Mouse (Mus musculus): ENCODE measurements around the gene Rev1. TPM values are rescaled to one million over a fixed set of nuclear protein-coding genes. Genes with fewer than 3 reads are reported as not detected.
A peak's percentile ranks its signal among the peaks of the same experiment; 100 is the strongest.
"Not testable (repeated sequence)": the region's sequence is repeated elsewhere in the genome, so short reads cannot be mapped to it uniquely, and the experiment has no call there.

Rev1 gene
- polyA plus RNA-seq, 1 experiment from 2014 or later: 19.0 TPM

DNA sequence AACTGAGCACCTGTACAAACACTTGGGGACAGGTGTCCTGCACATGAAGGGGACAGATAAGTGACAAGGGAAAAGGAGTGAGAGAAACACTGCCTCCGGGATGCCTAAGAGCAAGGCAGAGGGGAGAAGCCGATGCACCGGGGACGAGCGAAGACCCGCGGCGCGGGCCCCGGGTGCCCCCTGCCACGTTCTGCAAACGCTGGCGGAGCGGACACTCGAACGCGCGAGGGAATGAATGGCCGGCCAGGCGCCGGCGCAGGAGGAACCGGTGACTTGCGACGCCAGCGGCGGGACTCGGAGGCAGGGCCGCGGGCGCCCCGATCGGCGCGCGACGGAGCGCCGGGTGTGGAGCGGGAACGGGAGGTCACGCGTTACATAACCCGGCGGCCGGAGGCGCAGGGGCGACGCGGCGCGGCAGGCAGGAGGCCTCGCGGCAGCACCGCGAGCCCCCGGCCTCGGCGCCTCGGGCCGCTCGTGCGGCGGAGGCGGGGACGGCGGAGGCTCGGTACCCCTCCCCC is 623 bp downstream of the Rev1 start:
- H3K9me3 ChIP-seq: no peaks in the 10 kb centered on the region
- under 1% methylated on average over 49 of the region's 68 CpGs for WGBS
- peak overlapping the region; percentile 82 for H3K4me2 ChIP-seq (replicated peaks)
- H3K4me1 ChIP-seq (replicated peaks): 0 out of 2 replicates have a peak, but pooled peaks cover 2% of the 10 kb centered on the region
- peak overlapping the region; percentile 87 for H3K27ac ChIP-seq
- peak overlapping the region; percentile 78 for H3K9ac ChIP-seq
- H3K36me3 ChIP-seq: no peaks in the 10 kb centered on the region
- peak; percentile 41 for ATAC-seq
- no peaks in the 10 kb centered on the region for H3K27me3 ChIP-seq (replicated peaks)
- H3K4me3 ChIP-seq (replicated peaks): peak overlapping the region; percentile 85

DNA sequence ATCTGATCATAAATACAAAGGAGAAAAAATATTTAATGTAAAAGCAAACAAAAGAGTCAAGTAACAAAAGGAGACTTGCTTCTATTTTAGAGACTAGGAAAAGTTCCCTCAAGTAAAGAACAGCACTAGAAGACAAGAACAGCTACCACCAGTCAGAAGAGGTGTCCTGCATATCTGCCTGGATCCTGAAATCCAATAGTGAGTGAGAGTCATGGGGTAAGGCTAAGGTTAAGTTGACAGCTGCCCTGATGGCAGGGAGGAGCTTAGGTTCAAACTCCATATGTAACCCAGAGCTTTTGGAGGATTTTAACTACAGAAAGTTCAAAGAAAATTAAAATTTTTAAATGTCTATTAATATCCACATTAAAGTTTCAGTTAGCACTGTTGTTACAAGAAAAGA is 2.6 kb downstream of the Rev1 start:
- Histone ChIP-seq H3K36me3 (no peaks in the 10 kb centered on the region), H3K9ac (no peak overlapping the region)

GRCm38 (mm10) chr1:38126426-38126825 is 3.2 kb downstream of the Rev1 start:
- Histone ChIP-seq H3K9ac (no peak overlapping the region), H3K27ac (no peak overlapping the region), H3K27me3 (replicated peaks) (no peaks in the 10 kb centered on the region), H3K9me3 (no peaks in the 10 kb centered on the region), H3K36me3 (no peaks in the 10 kb centered on the region), H3K4me1 (replicated peaks) (0 out of 2 replicates have a peak, but pooled peaks cover 2% of the 10 kb centered on the region), H3K4me3 (replicated peaks) (no peak overlapping the region), H3K4me2 (replicated peaks) (no peak overlapping the region)
- 83% methylated on average over 3 of the region's 3 CpGs for WGBS
- ATAC-seq: no peak

More for the DNA sequence above, 2.6 kb downstream of the Rev1 start:
- ATAC-seq: no peak
- Histone ChIP-seq H3K9me3 (no peaks in the 10 kb centered on the region), H3K4me2 (replicated peaks) (no peak overlapping the region), H3K4me1 (replicated peaks) (0 out of 2 replicates have a peak, but pooled peaks cover 2% of the 10 kb centered on the region), H3K27ac (no peak overlapping the region), H3K4me3 (replicated peaks) (no peak overlapping the region), H3K27me3 (replicated peaks) (no peaks in the 10 kb centered on the region)

- no peaks in the 10 kb centered on the region for H3K27me3 ChIP-seq (replicated peaks)
- H3K4me1 ChIP-seq (replicated peaks): 0 out of 2 replicates have a peak, but pooled peaks cover 2% of the 10 kb centered on the region
- H3K9ac ChIP-seq: no peak overlapping the region
- ATAC-seq: 0 out of 2 replicates have a peak, but pooled peaks have one; percentile 43
- no peaks in the 10 kb centered on the region for H3K36me3 ChIP-seq
- H3K4me2 ChIP-seq (replicated peaks): no peak overlapping the region
- H3K27ac ChIP-seq: no peak overlapping the region
- no peak overlapping the region for H3K4me3 ChIP-seq (replicated peaks)
- no peaks in the 10 kb centered on the region for H3K9me3 ChIP-seq
Observed at GRCm38 (mm10) chr1:38124261-38124660, 5.3 kb downstream of the Rev1 start.

DNA sequence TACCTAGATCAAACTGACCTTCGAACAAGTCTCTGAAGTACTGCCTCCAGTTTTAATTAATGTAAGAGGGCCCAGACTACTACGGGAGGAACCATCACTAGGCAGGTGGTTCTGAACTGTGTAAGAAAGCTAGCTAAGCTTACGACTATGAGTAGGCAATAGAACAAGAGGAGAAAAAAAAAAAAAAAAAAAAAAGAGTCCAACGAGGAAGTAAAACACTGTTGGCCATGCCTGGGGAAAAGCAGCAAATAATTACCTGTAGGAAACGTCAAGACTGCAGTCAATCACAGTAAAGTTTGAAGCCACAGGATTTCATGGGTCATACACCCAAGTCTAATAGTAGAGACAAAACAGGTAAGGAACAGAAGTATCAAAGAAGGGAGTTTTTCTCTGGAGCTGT is 8.7 kb downstream of the Rev1 start:
- no peaks in the 10 kb centered on the region for H3K27me3 ChIP-seq (replicated peaks)
- WGBS: 57% methylated on average over 5 of the region's 5 CpGs
- H3K36me3 ChIP-seq: no peaks in the 10 kb centered on the region
- no peak for ATAC-seq
- H3K27ac ChIP-seq: no peak overlapping the region
- H3K9me3 ChIP-seq: no peaks in the 10 kb centered on the region
- no peak overlapping the region for H3K4me3 ChIP-seq (replicated peaks)
- H3K9ac ChIP-seq: no peak overlapping the region
- no peaks in the 10 kb centered on the region for H3K4me1 ChIP-seq (replicated peaks)
- H3K4me2 ChIP-seq (replicated peaks): no peak overlapping the region

- WGBS: 75% methylated on average over 2 of the region's 2 CpGs
- no peak for ATAC-seq
- Histone ChIP-seq H3K4me3 (replicated peaks) (no peak overlapping the region), H3K27ac (no peak overlapping the region), H3K9me3 (no peaks in the 10 kb centered on the region), H3K4me2 (replicated peaks) (no peak overlapping the region), H3K9ac (no peak overlapping the region), H3K4me1 (replicated peaks) (no peaks in the 10 kb centered on the region), H3K27me3 (replicated peaks) (no peaks in the 10 kb centered on the region), H3K36me3 (no peaks in the 10 kb centered on the region)
Observed at GRCm38 (mm10) chr1:38118624-38119023, 11.0 kb downstream of the Rev1 start.

- Histone ChIP-seq H3K4me2 (replicated peaks) (no peak overlapping the region), H3K9ac (no peak overlapping the region), H3K9me3 (no peaks in the 10 kb centered on the region), H3K27me3 (replicated peaks) (no peaks in the 10 kb centered on the region), H3K27ac (no peak overlapping the region), H3K4me3 (replicated peaks) (no peak overlapping the region), H3K4me1 (replicated peaks) (no peaks in the 10 kb centered on the region), H3K36me3 (0 out of 2 replicates have a peak, but pooled peaks cover 4% of the 10 kb centered on the region)
- peak; percentile 77 for ATAC-seq
- WGBS: 74% methylated on average over 7 of the region's 7 CpGs
Observed at GRCm38 (mm10) chr1:38109786-38110185, 19.8 kb downstream of the Rev1 start.

DNA sequence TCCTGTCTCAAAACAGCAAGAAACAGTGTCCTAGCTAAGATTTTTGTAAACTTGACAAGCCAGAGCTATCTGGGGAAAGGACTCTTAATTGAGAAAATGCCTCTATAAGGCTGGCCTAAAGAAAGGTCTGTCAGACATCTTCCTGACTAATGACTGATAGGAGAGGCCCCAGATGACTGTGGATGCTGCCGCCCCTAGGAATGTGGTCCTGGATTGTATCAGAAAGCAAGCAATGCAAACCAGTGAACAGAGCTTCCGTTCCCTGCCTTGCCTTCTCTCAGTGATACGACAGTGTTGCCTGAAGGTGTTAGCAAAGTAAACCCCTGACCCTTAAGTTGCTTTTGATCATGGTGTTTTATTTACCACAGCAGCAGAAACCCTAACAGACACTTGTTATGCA is 25.8 kb downstream of the Rev1 start:
- no peak overlapping the region for H3K27ac ChIP-seq
- H3K4me2 ChIP-seq (replicated peaks): no peak overlapping the region
- ATAC-seq: no peak
- no peaks in the 10 kb centered on the region for H3K27me3 ChIP-seq (replicated peaks)
- H3K4me3 ChIP-seq (replicated peaks): no peak overlapping the region
- WGBS: 29% methylated on average over 3 of the region's 3 CpGs
- no peaks in the 10 kb centered on the region for H3K4me1 ChIP-seq (replicated peaks)
- H3K9ac ChIP-seq: no peak overlapping the region
- 0 out of 2 replicates have a peak, but pooled peaks cover 4% of the 10 kb centered on the region for H3K36me3 ChIP-seq
- H3K9me3 ChIP-seq: no peaks in the 10 kb centered on the region

DNA sequence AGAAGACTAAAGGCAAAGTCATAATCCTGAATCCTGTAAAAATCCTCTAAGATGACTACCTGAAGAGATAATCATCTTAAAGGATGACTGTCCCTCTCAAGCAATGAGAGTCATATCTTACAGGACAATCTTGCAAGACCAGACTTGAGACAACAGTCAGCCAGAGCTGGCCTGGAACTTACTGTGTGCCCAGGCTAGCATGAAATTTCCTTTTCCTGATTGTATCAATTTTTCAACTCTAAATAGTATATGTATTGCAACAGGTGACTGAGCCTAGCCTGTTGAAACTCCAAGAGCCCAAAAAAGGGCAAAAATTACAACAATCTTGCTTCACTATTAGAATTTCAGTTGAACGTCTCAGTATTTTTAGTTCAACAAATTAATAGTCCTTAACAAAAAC is 26.4 kb downstream of the Rev1 start:
- Histone ChIP-seq H3K4me2 (replicated peaks) (no peak overlapping the region), H3K4me3 (replicated peaks) (no peak overlapping the region), H3K9me3 (no peaks in the 10 kb centered on the region), H3K4me1 (replicated peaks) (no peaks in the 10 kb centered on the region), H3K27ac (no peak overlapping the region), H3K36me3 (0 out of 2 replicates have a peak, but pooled peaks cover 4% of the 10 kb centered on the region), H3K9ac (no peak overlapping the region), H3K27me3 (replicated peaks) (no peaks in the 10 kb centered on the region)
- no peak for ATAC-seq
- WGBS: 54% methylated on average over 1 of the region's 1 CpGs

- ATAC-seq: no peak
- no peaks in the 10 kb centered on the region for H3K27me3 ChIP-seq (replicated peaks)
- 69% methylated on average over 8 of the region's 8 CpGs for WGBS
Observed at GRCm38 (mm10) chr1:38081316-38081715, 48.3 kb downstream of the Rev1 start.

DNA sequence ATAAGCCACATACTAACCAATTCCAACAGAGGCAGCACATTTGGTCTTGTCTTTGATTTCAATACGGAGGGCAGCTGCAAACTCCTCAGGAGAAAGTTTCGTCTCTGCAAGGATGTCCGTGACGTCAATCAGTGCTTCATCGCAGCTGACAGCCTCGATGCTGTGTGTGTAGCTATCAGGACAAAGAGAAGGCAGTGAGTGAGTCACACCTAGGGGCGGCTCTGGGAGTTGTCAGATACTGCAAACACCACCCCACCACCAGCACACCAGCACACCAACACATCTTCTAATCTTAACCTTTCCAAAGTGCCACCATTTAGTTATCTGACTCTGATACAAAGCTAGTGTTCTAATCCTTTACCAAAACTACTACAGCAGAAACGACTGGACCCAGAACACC is 58.3 kb downstream of the Rev1 start:
- H3K4me1 ChIP-seq (replicated peaks): no peaks in the 10 kb centered on the region
- 73% methylated on average over 8 of the region's 8 CpGs for WGBS
- no peaks in the 10 kb centered on the region for H3K27me3 ChIP-seq (replicated peaks)
- H3K4me3 ChIP-seq (replicated peaks): no peak overlapping the region
- no peak overlapping the region for H3K27ac ChIP-seq
- ATAC-seq: no peak
- H3K9me3 ChIP-seq: no peaks in the 10 kb centered on the region
- peaks cover 13% of the 10 kb centered on the region for H3K36me3 ChIP-seq
- H3K9ac ChIP-seq: no peak overlapping the region
- no peak overlapping the region for H3K4me2 ChIP-seq (replicated peaks)

More at GRCm38 (mm10) chr1:38081316-38081715, 48.3 kb downstream of the Rev1 start:
- H3K4me2 ChIP-seq (replicated peaks): no peak overlapping the region
- peaks cover 9% of the 10 kb centered on the region; the same call in 1 of the 2 replicates for H3K36me3 ChIP-seq
- H3K4me3 ChIP-seq (replicated peaks): no peak overlapping the region
- no peak overlapping the region for H3K27ac ChIP-seq
- no peaks in the 10 kb centered on the region for H3K4me1 ChIP-seq (replicated peaks)
- no peaks in the 10 kb centered on the region for H3K9me3 ChIP-seq
- H3K9ac ChIP-seq: no peak overlapping the region

DNA sequence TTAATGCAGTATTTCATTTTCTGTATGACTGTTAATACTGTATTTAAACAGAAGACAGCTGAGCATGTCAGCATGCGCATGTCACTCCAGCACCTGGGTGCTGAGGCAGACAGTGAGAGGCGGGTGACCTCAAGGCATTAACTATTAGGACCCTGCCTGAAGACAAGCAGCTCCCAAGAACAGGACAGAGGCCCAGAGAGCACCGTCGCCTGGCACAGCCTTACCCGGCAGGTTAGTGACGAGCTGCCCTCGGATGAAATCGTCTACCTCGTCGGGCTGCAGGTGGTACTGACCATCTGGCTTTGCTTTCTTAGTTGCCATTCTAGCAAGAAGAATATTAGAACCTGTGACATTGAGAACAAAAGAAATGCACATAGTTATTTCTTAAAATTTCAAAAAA is 62.3 kb downstream of the Rev1 start:
- H3K36me3 ChIP-seq: peaks cover 10% of the 10 kb centered on the region
- H3K4me1 ChIP-seq (replicated peaks): no peaks in the 10 kb centered on the region
- no peaks in the 10 kb centered on the region for H3K27me3 ChIP-seq (replicated peaks)
- ATAC-seq: no peak
- no peaks in the 10 kb centered on the region for H3K9me3 ChIP-seq
- no peak overlapping the region for H3K27ac ChIP-seq
- H3K4me2 ChIP-seq (replicated peaks): no peak overlapping the region
- H3K4me3 ChIP-seq (replicated peaks): no peak overlapping the region
- H3K9ac ChIP-seq: no peak overlapping the region
- 93% methylated on average over 10 of the region's 10 CpGs for WGBS

DNA sequence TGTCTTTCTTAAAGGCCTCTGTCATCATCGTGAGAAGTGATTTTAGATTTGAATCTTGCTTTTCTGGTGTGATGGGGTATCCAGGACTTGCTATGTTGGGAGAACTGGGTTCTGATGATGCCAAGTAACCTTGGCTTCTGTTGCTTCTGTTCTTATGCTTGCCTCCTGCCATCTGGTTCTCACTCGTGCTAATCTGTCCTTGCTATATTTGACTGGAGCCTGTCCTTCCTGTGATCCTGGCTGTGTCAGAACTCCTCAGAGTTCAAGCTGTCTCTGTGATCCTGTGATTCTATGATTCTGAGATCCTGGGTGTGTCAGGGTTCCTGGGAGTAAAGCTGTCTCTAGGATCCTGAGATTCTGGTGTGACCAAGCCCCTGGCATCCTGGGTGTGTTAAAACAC is 67.4 kb downstream of the Rev1 start:
- not testable (repeated sequence) for H3K9ac ChIP-seq; H3K4me1 ChIP-seq (replicated peaks); H3K27me3 ChIP-seq (replicated peaks); H3K4me2 ChIP-seq (replicated peaks); ATAC-seq; H3K27ac ChIP-seq; H3K4me3 ChIP-seq (replicated peaks); H3K9me3 ChIP-seq
- H3K36me3 ChIP-seq: peaks cover 10% of the 10 kb centered on the region
- WGBS: 94% methylated on average over 2 of the region's 2 CpGs
